Mouse (Mus musculus): ENCODE measurements at regions not wholly inside any gene's neighbourhood (a gene's known extent, or its start where the extent isn't known, plus 50 kb on each side); places are given as distances from the start of the nearest gene placed in this dataset.

DNA sequence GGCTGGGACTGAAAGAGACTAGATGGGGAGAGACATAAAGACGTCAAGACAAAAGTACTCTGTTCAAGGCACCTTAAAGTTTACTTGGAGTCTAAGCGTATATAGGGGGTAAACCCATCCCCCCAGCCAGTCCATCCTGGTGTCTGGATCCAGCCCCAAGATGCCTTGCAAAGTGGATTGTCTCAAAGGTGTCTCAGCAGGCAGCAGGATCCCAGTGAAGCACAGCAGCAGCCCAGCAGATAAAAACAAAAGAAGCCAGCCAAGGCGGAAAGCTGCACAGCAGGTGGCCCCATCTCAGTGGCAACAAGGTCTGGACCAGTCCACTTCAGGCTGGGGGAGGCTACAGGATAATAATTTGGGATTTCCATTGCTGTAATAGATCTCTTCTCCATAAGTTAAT lies 72.0 kb upstream of the Col5a2 start:
- POLR2A ChIA-PET = no interaction called here

GRCm38 (mm10) chr1:45580466-45580865 lies 77.4 kb upstream of the Col5a2 start:
- POLR2A ChIA-PET = no interaction called here
- CTCF ChIA-PET = no interaction called here

More for the DNA sequence above, 72.0 kb upstream of the Col5a2 start:
- CTCF ChIA-PET = no interaction called here

DNA sequence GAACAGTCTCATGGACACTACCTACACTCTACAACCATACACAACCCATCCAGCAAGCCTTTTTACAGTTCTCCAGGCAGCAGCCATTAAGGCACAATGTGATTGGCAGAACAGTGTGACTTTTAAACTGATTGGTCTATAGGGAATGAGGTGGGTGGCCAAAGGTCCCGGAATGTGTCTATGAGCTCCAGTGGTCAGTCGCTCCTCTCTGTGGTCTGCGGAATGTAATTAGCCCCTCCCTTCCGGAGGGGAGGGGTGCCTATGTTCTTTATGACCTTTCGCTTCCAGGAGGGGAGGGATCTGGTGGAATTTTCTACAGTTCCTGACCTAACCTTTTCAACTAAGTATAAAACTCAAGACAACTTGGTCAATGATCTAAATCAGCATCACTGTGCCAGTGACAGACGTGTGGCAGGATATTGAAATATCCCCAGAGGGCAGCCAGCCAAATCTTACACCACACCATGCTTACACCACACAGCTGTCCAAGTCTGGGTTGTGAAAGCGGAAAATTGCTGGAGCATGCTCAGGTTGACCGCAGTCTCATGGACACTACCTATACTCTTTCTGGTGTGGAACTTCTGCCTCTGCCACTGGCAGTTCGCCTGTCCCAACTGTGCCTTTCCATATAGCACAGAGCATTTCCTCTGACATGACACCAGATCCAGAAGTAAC lies 84.4 kb upstream of the Col5a2 start:
- CTCF ChIA-PET = no interaction called here
- POLR2A ChIA-PET = no interaction called here

GRCm38 (mm10) chr1:45597316-45597715 lies 94.2 kb upstream of the Col5a2 start:
- CTCF ChIA-PET = no interaction called here
- POLR2A ChIA-PET = no interaction called here

GRCm38 (mm10) chr1:45599421-45599820 lies 96.3 kb upstream of the Col5a2 start:
- ChIA-PET CTCF (no interaction called here), POLR2A (no interaction called here)

DNA sequence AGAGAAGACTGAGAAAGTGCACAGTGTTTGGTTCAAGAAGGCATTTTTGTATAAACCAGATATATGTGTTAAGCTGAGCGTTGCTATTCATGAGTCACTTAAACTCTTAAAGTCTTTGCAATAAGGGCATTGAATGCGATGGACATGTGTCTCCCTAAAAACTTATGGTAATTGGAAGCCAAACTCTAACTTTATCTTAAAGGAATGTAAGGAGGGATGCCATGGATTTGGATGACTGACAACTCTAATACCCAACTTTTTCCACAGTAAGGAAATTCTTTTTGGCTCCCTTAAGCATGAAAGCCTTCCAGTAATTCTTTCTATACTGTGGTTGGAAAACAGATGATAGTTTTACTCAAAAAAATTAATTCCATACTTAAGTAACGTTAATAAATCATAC lies 96.9 kb upstream of the Col5a2 start:
- POLR2A ChIA-PET = no interaction called here
- CTCF ChIA-PET = no interaction called here

- ChIA-PET CTCF (no interaction called here), POLR2A (no interaction called here)
Measured at GRCm38 (mm10) chr1:45605571-45605970, 102.5 kb upstream of the Col5a2 start.

GRCm38 (mm10) chr1:45608316-45608715 lies 105.2 kb upstream of the Col5a2 start:
- POLR2A ChIA-PET = no interaction called here
- CTCF ChIA-PET = no interaction called here

GRCm38 (mm10) chr1:45619008-45619407 lies 115.9 kb upstream of the Col5a2 start:
- POLR2A ChIA-PET = no interaction called here
- CTCF ChIA-PET = no interaction called here

DNA sequence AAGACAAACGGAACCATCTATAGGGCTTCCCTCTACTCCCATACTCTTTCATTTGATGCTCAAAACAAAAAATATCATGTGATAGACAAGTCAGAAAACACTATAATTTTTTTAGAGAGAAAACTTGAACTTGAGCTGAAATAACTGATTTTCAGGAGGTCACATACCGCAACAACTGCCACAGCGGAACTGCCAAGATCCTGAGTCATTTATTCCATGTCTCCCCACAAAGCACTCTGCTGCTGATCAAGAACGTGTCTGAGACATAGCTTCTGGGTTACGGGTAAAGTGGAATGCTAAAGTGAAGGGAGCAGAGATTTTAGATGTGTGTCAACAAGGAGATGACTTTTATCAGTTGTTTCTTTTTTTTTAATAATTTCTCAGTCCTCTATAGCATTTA lies 122.8 kb upstream of the Col5a2 start:
- ChIA-PET POLR2A (no interaction called here), CTCF (no interaction called here)

- ChIA-PET POLR2A (no interaction called here), CTCF (no interaction called here)
Measured at GRCm38 (mm10) chr1:45626733-45627132, 123.7 kb upstream of the Col5a2 start.

- CTCF ChIA-PET = no interaction called here
- POLR2A ChIA-PET = no interaction called here
Measured at GRCm38 (mm10) chr1:45627840-45628239, 124.8 kb upstream of the Col5a2 start.

DNA sequence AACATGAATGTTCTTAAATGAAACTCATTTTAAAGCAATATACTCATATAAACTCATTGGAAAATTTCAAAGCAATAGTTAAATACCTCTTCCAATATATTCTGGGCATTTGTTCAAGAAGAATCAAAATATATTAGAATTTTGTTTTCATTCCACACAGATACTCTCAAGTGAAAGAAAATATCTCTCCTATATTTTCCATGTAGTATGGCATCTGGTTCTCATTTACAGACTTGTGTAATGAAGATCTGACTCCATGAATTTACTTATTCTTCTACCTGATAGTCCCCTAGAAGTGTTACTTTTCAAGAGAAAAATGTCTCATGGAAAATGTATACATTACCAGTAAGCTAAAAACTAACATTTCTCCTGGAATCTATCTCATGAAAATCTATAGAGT lies 144.2 kb upstream of the Col5a2 start:
- ChIA-PET POLR2A (no interaction called here), CTCF (no interaction called here)

- ChIA-PET POLR2A (no interaction called here), CTCF (no interaction called here)
Measured at GRCm38 (mm10) chr1:45653248-45653647, 141.7 kb upstream of the Wdr75 start.

DNA sequence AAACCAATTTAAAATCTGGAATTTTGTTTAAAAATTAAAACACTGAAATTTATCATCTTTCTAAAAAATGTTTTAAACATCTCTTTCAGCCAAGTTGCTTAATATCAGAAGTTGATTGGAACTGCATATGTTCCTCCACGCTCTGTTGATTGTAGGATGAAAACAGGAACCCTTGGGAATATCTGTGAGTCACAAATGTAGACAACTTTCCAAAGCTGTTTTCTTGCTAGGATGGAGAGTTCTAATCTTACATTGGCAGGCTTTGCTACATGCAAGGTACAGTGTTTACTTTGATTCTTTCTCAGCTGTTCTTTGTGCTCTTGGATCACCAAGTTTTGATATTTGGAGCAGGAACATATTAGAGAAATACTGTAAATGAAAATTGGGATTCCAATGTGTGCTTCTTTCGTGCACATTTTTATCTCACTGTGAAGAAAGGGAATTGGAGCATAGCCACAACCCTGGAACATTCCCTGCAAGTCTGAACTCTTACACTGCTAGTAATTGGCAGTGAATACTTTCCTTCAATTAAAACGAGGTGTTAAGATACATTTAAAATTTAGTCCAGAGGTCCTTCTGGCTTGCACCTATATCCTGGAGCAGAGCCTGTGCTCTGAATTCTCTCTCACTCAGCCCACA lies 131.0 kb upstream of the Wdr75 start:
- ChIA-PET POLR2A (no interaction called here), CTCF (no interaction called here)

GRCm38 (mm10) chr1:45672443-45673156 lies 122.4 kb upstream of the Wdr75 start:
- CTCF ChIA-PET = no interaction called here
- POLR2A ChIA-PET = interaction anchor here in 2 of 4 experiments (0.7 kb wide), 2 partner anchors 96 to 475 kb away, joined by 3 read pairs; no protein-coding TSS in a partner anchor

- ChIA-PET POLR2A (no interaction called here), CTCF (no interaction called here)
Measured at GRCm38 (mm10) chr1:45675771-45676439, 119.1 kb upstream of the Wdr75 start.

DNA sequence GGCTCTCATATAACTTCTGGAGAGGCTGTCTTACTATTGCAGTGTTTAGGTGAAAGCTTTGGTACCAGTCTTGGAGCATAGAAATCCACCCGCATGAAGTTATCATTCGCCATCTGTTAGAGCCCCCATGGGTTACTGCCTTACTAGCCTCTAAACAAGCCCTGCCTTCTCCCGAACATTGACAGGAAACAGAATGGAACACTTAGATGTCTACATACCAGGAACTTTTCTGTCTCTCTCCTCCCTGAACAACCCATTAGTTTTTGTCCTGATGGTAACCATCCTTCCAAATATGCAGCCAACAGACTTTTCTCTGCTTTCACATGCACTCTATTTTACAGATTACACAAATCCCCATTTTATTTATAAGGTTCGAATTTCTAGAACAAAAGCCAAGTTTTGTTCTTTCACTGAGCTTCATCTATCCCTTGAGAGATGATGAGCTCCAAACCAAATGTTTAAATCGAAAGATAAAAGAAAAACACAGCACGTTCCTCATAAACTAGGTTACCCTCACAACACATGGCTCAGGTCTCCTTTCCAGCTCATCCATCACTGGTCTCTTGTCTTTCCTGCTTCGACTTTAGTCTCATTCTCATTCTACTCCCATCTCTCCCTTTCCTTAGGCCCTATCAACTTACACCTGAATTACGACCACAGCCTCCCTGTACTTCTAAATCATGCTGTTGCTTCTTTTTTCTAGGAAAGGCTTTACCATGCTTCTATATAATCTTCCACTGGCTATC lies 114.8 kb upstream of the Wdr75 start:
- POLR2A ChIA-PET = no interaction called here

GRCm38 (mm10) chr1:45700893-45701292 lies 94.1 kb upstream of the Wdr75 start:
- POLR2A ChIA-PET = no interaction called here

More for the DNA sequence above, 114.8 kb upstream of the Wdr75 start:
- CTCF ChIA-PET = no interaction called here

DNA sequence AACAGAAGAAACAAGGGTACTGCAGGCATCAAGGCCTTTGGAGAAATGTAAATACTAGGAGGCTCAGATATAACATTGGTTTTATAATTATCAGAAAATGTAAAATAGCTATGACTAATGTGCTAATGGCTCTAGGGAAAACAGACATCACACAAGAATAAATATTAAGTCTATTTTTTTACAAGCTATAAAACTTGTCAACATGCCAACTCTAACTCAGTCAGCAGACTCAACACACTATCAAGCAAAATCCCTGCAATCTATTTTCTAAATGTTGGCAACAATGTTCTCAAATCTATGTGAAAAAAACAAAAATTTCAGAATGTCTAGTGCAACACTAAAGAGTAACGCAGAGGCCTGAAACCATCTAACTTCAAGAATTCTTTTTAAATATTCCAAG lies 93.5 kb upstream of the Wdr75 start:
- POLR2A ChIA-PET = no interaction called here
- CTCF ChIA-PET = no interaction called here

More at GRCm38 (mm10) chr1:45700893-45701292, 94.1 kb upstream of the Wdr75 start:
- CTCF ChIA-PET = no interaction called here
